Mouse (Mus musculus) heart, embryonic 13.5 days (tissue): ENCODE measurements at regions not wholly inside any gene's neighbourhood (a gene's known extent, or its start where the extent isn't known, plus 50 kb on each side); places are given as distances from the start of the nearest gene placed in this dataset.
"Not testable (repeated sequence)": the region's sequence is repeated elsewhere in the genome, so short reads cannot be mapped to it uniquely, and the experiment has no call there.

Source experiments
- ATAC-seq: fragments of 200-750 bp; cut with Nextera tagmentation; 2 replicates; pipeline ENCODE4 v1.8.0; 2017; ENCODE audit warnings: moderate TSS enrichment; ENCODE audit not compliant: insufficient number of reproducible peaks, low FRiP score, low TSS enrichment; ENCODE audit errors: extremely low read depth
- H3K27ac ChIP-seq: fragments of 300-500 bp; sonication (generic); replicated peaks from 2 replicates; pipeline ENCODE4 v1.5.1; 2015; ENCODE audit warnings: moderate library complexity, mild to moderate bottlenecking, inconsistent platforms
- H3K27me3 ChIP-seq: fragments of 300-500 bp; sonication (generic); replicated peaks from 2 replicates; pipeline ENCODE4 v1.6.1; 2015; ENCODE audit warnings: mild to moderate bottlenecking, inconsistent platforms
- H3K36me3 ChIP-seq: fragments of 300-500 bp; sonication (generic); 2 replicates; pipeline ENCODE4 v1.6.1; 2015; ENCODE audit warnings: mild to moderate bottlenecking, inconsistent platforms
- H3K4me1 ChIP-seq: fragments of 300-500 bp; sonication (generic); 2 replicates; pipeline ENCODE4 v1.6.1; 2015; ENCODE audit warnings: inconsistent platforms
- H3K4me2 ChIP-seq: fragments of 300-500 bp; sonication (generic); 2 replicates; pipeline ENCODE4 v1.6.1; 2015; ENCODE audit warnings: inconsistent platforms, mild to moderate bottlenecking, moderate library complexity
- H3K4me3 ChIP-seq: fragments of 300-500 bp; sonication (generic); 2 replicates; pipeline ENCODE4 v1.5.1; 2015; ENCODE audit warnings: moderate library complexity, mild to moderate bottlenecking, inconsistent platforms
- H3K9ac ChIP-seq: fragments of 300-500 bp; sonication (generic); 2 replicates; pipeline ENCODE4 v1.6.1; 2015; ENCODE audit warnings: inconsistent platforms, mild to moderate bottlenecking, moderate library complexity
- H3K9me3 ChIP-seq: fragments of 300-500 bp; sonication (generic); 2 replicates; pipeline ENCODE4 v1.6.1; 2016; ENCODE audit warnings: inconsistent platforms
- WGBS: fragments of 180-500 bp; shearing (Covaris S2); methylation state at CpG from one replicate; pipeline ENCODE4 v1.1.7; 2015; ENCODE audit warnings: mixed read lengths; 5-methylcytosine and 5-hydroxymethylcytosine counted together

DNA sequence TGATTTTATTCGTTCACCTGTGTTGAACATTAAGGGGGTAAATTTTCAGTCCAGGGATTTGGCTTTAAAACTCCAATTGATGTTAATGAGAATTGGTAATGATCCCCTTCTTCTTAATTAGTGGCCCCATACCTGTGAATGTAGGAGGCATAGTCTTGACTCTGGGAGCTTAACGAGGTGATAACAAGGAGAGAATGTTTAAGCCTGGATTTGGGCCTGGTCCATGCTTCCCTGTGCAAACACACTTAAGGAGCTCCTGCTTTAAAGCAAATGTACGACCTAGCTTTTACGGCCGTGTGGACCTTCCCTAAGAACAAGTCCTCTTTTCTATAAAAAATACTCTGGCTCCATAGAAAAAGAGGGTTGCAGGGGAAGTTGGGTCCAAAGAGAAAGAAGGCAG is 206.1 kb upstream of the Zfp770 start:
- no peak overlapping the region for H3K27ac ChIP-seq
- no peak overlapping the region for H3K4me3 ChIP-seq
- no peak overlapping the region for H3K4me2 ChIP-seq
- no peaks in the 10 kb centered on the region for H3K27me3 ChIP-seq
- WGBS, result 38% methylated on average over 5 of the region's 5 CpGs
- H3K9ac ChIP-seq, result no peak overlapping the region
- no peaks in the 10 kb centered on the region for H3K4me1 ChIP-seq
- H3K9me3 ChIP-seq, result no peaks in the 10 kb centered on the region
- no peak for ATAC-seq
- no peaks in the 10 kb centered on the region for H3K36me3 ChIP-seq

GRCm38 (mm10) chr2:114384566-114384965 is 183.3 kb upstream of the Zfp770 start:
- no peak overlapping the region for H3K4me3 ChIP-seq
- 46% methylated on average over 3 of the region's 3 CpGs for WGBS
- no peaks in the 10 kb centered on the region for H3K9me3 ChIP-seq
- no peak overlapping the region for H3K9ac ChIP-seq
- no peaks in the 10 kb centered on the region for H3K27me3 ChIP-seq
- no peaks in the 10 kb centered on the region for H3K4me1 ChIP-seq
- no peak for ATAC-seq
- no peaks in the 10 kb centered on the region for H3K36me3 ChIP-seq
- H3K4me2 ChIP-seq, result no peak overlapping the region
- H3K27ac ChIP-seq, result no peak overlapping the region

- Histone ChIP-seq H3K4me1 (peaks cover 3% of the 10 kb centered on the region; the same call in 1 of the 2 replicates), H3K27me3 (no peaks in the 10 kb centered on the region), H3K36me3 (no peaks in the 10 kb centered on the region), H3K9ac (no peak overlapping the region), H3K9me3 (no peaks in the 10 kb centered on the region), H3K4me2 (no peak overlapping the region), H3K27ac (no peak overlapping the region), H3K4me3 (no peak overlapping the region)
- ATAC-seq, result no peak
- 43% methylated on average over 1 of the region's 1 CpGs for WGBS
Observed at GRCm38 (mm10) chr2:114378844-114379533, 177.7 kb upstream of the Zfp770 start.

- H3K27ac ChIP-seq, result no peak overlapping the region
- no peak overlapping the region for H3K4me3 ChIP-seq
- H3K4me1 ChIP-seq, result peaks cover 5% of the 10 kb centered on the region; the same call in 1 of the 2 replicates
- no peak overlapping the region for H3K9ac ChIP-seq
- no peak for ATAC-seq
- WGBS, result 45% methylated on average over 7 of the region's 7 CpGs
- no peaks in the 10 kb centered on the region for H3K36me3 ChIP-seq
- peak overlapping the region; percentile 50 for H3K4me2 ChIP-seq
- H3K9me3 ChIP-seq, result no peaks in the 10 kb centered on the region
- H3K27me3 ChIP-seq, result no peaks in the 10 kb centered on the region
Observed at GRCm38 (mm10) chr2:114373476-114373875, 172.2 kb upstream of the Zfp770 start.

GRCm38 (mm10) chr2:114353876-114354275 is 152.6 kb upstream of the Zfp770 start:
- H3K4me3 ChIP-seq, H3K9ac ChIP-seq, H3K9me3 ChIP-seq, H3K27me3 ChIP-seq, H3K27ac ChIP-seq, H3K36me3 ChIP-seq, H3K4me2 ChIP-seq, H3K4me1 ChIP-seq, ATAC-seq: not testable (repeated sequence)
- 62% methylated on average over 11 of the region's 11 CpGs for WGBS

GRCm38 (mm10) chr2:114340578-114341293 is 139.5 kb upstream of the Zfp770 start:
- Histone ChIP-seq H3K9me3 (peaks cover 3% of the 10 kb centered on the region; the same call in 1 of the 2 replicates), H3K4me3 (no peak overlapping the region), H3K9ac (no peak overlapping the region), H3K36me3 (no peaks in the 10 kb centered on the region), H3K27me3 (no peaks in the 10 kb centered on the region), H3K4me2 (no peak overlapping the region), H3K27ac (no peak overlapping the region), H3K4me1 (no peaks in the 10 kb centered on the region)
- ATAC-seq, result no peak
- 77% methylated on average over 9 of the region's 9 CpGs for WGBS

GRCm38 (mm10) chr2:114301746-114302145 is 100.5 kb upstream of the Zfp770 start:
- no peaks in the 10 kb centered on the region for H3K9me3 ChIP-seq
- H3K27me3 ChIP-seq, result no peaks in the 10 kb centered on the region

GRCm38 (mm10) chr2:114295110-114295509 is 93.8 kb upstream of the Zfp770 start:
- no peak overlapping the region for H3K27ac ChIP-seq
- H3K27me3 ChIP-seq, result no peaks in the 10 kb centered on the region
- no peaks in the 10 kb centered on the region for H3K9me3 ChIP-seq
- 45% methylated on average over 1 of the region's 1 CpGs for WGBS
- no peak overlapping the region for H3K4me2 ChIP-seq
- H3K9ac ChIP-seq, result no peak overlapping the region
- H3K4me3 ChIP-seq, result no peak overlapping the region
- no peak for ATAC-seq
- no peaks in the 10 kb centered on the region for H3K4me1 ChIP-seq
- H3K36me3 ChIP-seq, result no peaks in the 10 kb centered on the region

More at GRCm38 (mm10) chr2:114301746-114302145, 100.5 kb upstream of the Zfp770 start:
- Histone ChIP-seq H3K4me2 (no peak overlapping the region), H3K9ac (no peak overlapping the region), H3K36me3 (no peaks in the 10 kb centered on the region), H3K4me3 (no peak overlapping the region), H3K27ac (no peak overlapping the region), H3K4me1 (no peaks in the 10 kb centered on the region)
- ATAC-seq, result no peak
- WGBS, result 54% methylated on average over 3 of the region's 3 CpGs

GRCm38 (mm10) chr2:114291387-114291786 is 90.1 kb upstream of the Zfp770 start:
- H3K27ac ChIP-seq, result no peak overlapping the region
- H3K9me3 ChIP-seq, result no peaks in the 10 kb centered on the region
- 73% methylated on average over 5 of the region's 5 CpGs for WGBS
- peaks cover 9% of the 10 kb centered on the region for H3K4me1 ChIP-seq
- ATAC-seq, result no peak
- no peaks in the 10 kb centered on the region for H3K27me3 ChIP-seq
- no peak overlapping the region for H3K4me2 ChIP-seq
- no peak overlapping the region for H3K9ac ChIP-seq
- H3K4me3 ChIP-seq, result no peak overlapping the region
- no peaks in the 10 kb centered on the region for H3K36me3 ChIP-seq

GRCm38 (mm10) chr2:114275536-114275935 is 74.3 kb upstream of the Zfp770 start:
- no peaks in the 10 kb centered on the region for H3K27me3 ChIP-seq
- no peak overlapping the region for H3K4me2 ChIP-seq
- no peaks in the 10 kb centered on the region for H3K4me1 ChIP-seq
- no peak overlapping the region for H3K4me3 ChIP-seq
- no peak for ATAC-seq
- H3K9ac ChIP-seq, result no peak overlapping the region
- H3K36me3 ChIP-seq, result no peaks in the 10 kb centered on the region
- no peak overlapping the region for H3K27ac ChIP-seq
- H3K9me3 ChIP-seq, result no peaks in the 10 kb centered on the region

DNA sequence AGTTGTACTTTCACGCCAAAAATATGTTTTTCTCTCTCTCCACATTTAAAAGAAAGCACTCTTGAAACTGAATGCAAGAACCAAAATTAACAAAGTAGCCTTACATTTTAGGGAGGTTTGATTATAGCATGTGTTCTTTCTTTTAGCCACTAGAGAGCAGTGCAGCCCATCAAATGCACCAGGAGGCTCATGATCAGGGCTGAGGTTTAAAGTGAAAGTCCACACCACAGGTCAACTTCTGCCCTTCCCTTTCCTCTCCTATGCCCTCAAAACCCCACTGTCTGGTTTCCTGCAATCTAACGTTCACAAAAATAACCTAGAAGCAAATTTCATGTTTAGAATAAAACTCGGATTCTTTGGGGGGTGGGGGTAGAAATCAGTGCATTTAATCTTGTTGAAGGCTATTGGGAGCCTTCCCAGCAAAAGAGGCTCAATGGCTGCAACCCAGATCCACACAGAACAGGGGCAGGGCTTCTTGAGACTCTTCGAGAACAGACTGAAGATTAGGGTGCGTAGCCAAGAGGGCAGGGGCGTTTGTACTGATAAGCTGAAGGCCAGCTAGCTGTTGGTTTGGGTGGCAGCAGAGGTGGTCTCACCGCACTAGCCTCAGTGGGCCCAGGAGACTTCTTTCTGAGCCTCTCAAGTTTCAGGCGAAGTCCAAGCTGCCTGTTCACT is 59.3 kb upstream of the Zfp770 start:
- H3K4me2 ChIP-seq, result peak overlapping the region; percentile 49
- 30% methylated on average over 8 of the region's 8 CpGs for WGBS
- H3K27ac ChIP-seq, result no peak overlapping the region
- peaks cover 5% of the 10 kb centered on the region; the same call in 1 of the 2 replicates for H3K4me1 ChIP-seq
- peak overlapping the region; percentile 27 for H3K4me3 ChIP-seq
- H3K27me3 ChIP-seq, result no peaks in the 10 kb centered on the region
- H3K9me3 ChIP-seq, result no peaks in the 10 kb centered on the region
- peak overlapping the region; percentile 50 for H3K9ac ChIP-seq
- no peak for ATAC-seq
- no peaks in the 10 kb centered on the region for H3K36me3 ChIP-seq
